Comparison of ENCODE assay signal across 12 mouse cellular contexts in genomic region chr14:74864805-74865483, GRCm38 (mm10).
DNase-seq lines count a peak whose midpoint lies in the region; ATAC-seq and TF ChIP-seq lines count a peak whose summit lies in the region.
"Had no signal": no experiment of that assay in that cellular context is flagged by ENCODE, and none has a peak within 500 bp of the region (broad histone marks: within the 10 kb centered on the region; RNA-seq: fewer than 3 reads in every experiment).

No protein-coding gene starts in this region.

- no peak overlapping the region for H3K4me2 ChIP-seq in midbrain, embryonic 11.5 days
- H3K4me2 ChIP-seq in limb, embryonic 12.5 days = no peak overlapping the region
- H3K4me2 ChIP-seq: heart, embryonic 11.5 days had no signal

- no peaks in the 10 kb centered on the region for H3K36me3 ChIP-seq in kidney, adult 2 months (ENCODE audit: control insufficient read depth, insufficient read depth, low read length)
- H3K36me3 ChIP-seq in midbrain, embryonic 10.5 days = no peaks in the 10 kb centered on the region
- H3K36me3 ChIP-seq in midbrain, embryonic 11.5 days (ENCODE audit: control insufficient read depth, insufficient read depth, low read length) = no peaks in the 10 kb centered on the region
- H3K36me3 ChIP-seq in limb, embryonic 12.5 days = no peaks in the 10 kb centered on the region

- DNase-seq in kidney, adult 2 months = peak; percentile 38
- DNase-seq in kidney, adult 8-10 months = no peak
- no peak for DNase-seq in midbrain, embryonic 10.5 days (ENCODE audit: low spot score)
- DNase-seq in midbrain, embryonic 11.5 days (ENCODE audit: low spot score, missing footprints) = no peak
- no peak for DNase-seq in frontal cortex, adult 2 months (ENCODE audit: extremely low spot score in 1 of 2, low spot score in 1 of 2)
- DNase-seq in embryo, embryonic 10.5 days (ENCODE audit: low spot score) = no peak
- DNase-seq: adrenal gland, adult 2 months; cerebellum, postnatal 25 days; lung, postnatal 36 days had no signal

- TF ChIP-seq CTCF in kidney, adult 2 months (conservative IDR thresholded peaks at IDR 0.05; ENCODE audit: insufficient read depth, insufficient read length, low read depth, low read length) = no peak

- no peak for TF ChIP-seq POLR2A in kidney, adult 2 months (IDR thresholded peaks at IDR 0.05; ENCODE audit: low read depth, low read length)

- peak overlapping the region; percentile 47 for H3K27ac ChIP-seq in kidney, adult 2 months (ENCODE audit: insufficient read depth, low read depth, low read length)
- 0 out of 2 replicates have a peak overlapping the region, but pooled peaks have one; percentile 33 for H3K27ac ChIP-seq in midbrain, embryonic 10.5 days (replicated peaks)
- H3K27ac ChIP-seq in midbrain, embryonic 11.5 days (ENCODE audit: low read depth, low read length) = no peak overlapping the region
- H3K27ac ChIP-seq in limb, embryonic 12.5 days = peak overlapping the region; percentile 70

- ATAC-seq in midbrain, embryonic 11.5 days (ENCODE audit: low FRiP score) = no peak
- no peak for ATAC-seq in limb, embryonic 12.5 days (ENCODE audit: insufficient number of reproducible peaks, insufficient read depth, low FRiP score, low TSS enrichment, low read depth)
- no peak for ATAC-seq in cerebellum, adult (ENCODE audit: insufficient number of reproducible peaks, low FRiP score, low TSS enrichment)

- peaks cover 20% of the 10 kb centered on the region for H3K4me1 ChIP-seq in kidney, adult 2 months (ENCODE audit: control insufficient read depth, insufficient read depth, low read length)
- peaks cover 35% of the 10 kb centered on the region for H3K4me1 ChIP-seq in midbrain, embryonic 10.5 days
- peaks cover 13% of the 10 kb centered on the region for H3K4me1 ChIP-seq in midbrain, embryonic 11.5 days (ENCODE audit: control insufficient read depth, insufficient read depth, low read length)
- H3K4me1 ChIP-seq in limb, embryonic 12.5 days (replicated peaks) = peaks cover 39% of the 10 kb centered on the region

- H3K27me3 ChIP-seq in kidney, adult 2 months (replicated peaks; ENCODE audit: control insufficient read depth, insufficient read depth, low read length) = no peaks in the 10 kb centered on the region
- no peaks in the 10 kb centered on the region for H3K27me3 ChIP-seq in midbrain, embryonic 10.5 days (ENCODE audit: low read depth, poor library complexity, severe bottlenecking)
- H3K27me3 ChIP-seq in midbrain, embryonic 11.5 days (ENCODE audit: control insufficient read depth, insufficient read depth, low read length) = no peaks in the 10 kb centered on the region
- no peaks in the 10 kb centered on the region for H3K27me3 ChIP-seq in limb, embryonic 12.5 days

- H3K9ac ChIP-seq in midbrain, embryonic 11.5 days (ENCODE audit: low read length) = no peak overlapping the region
- H3K9ac ChIP-seq in limb, embryonic 12.5 days (replicated peaks) = no peak overlapping the region

- no peaks in the 10 kb centered on the region for H3K9me3 ChIP-seq in midbrain, embryonic 10.5 days (replicated peaks)
- no peaks in the 10 kb centered on the region for H3K9me3 ChIP-seq in midbrain, embryonic 11.5 days (ENCODE audit: control insufficient read depth, low read length)
- H3K9me3 ChIP-seq in limb, embryonic 12.5 days = no peaks in the 10 kb centered on the region

- 54% methylated on average over 5 of the region's 5 CpGs for WGBS in kidney, adult 2 months
- WGBS in midbrain, embryonic 10.5 days = 81% methylated on average over 5 of the region's 5 CpGs
- WGBS in midbrain, embryonic 11.5 days = 88% methylated on average over 5 of the region's 5 CpGs
- WGBS in limb, embryonic 12.5 days = 64% methylated on average over 5 of the region's 5 CpGs

- H3K4me3 ChIP-seq in kidney, adult 2 months (ENCODE audit: insufficient read depth, low read depth, low read length) = no peak overlapping the region
- H3K4me3 ChIP-seq in midbrain, embryonic 10.5 days = no peak overlapping the region
- H3K4me3 ChIP-seq in midbrain, embryonic 11.5 days (ENCODE audit: low read depth, low read length) = no peak overlapping the region
- no peak overlapping the region for H3K4me3 ChIP-seq in limb, embryonic 12.5 days (replicated peaks)
